Mouse (Mus musculus) neutrophil, adult 5-6 weeks (primary cell): ENCODE measurements around the gene Fam155a. TPM values are rescaled to one million over a fixed set of nuclear protein-coding genes. Genes with fewer than 3 reads are reported as not detected.
"Not testable (repeated sequence)": the region's sequence is repeated elsewhere in the genome, so short reads cannot be mapped to it uniquely, and the experiment has no call there.

Experiments
- ATAC-seq: fragments of 151-379, 151-347 bp; 2 replicates; pipeline ENCODE4 v1.8.0; 2017; ENCODE audit warnings: mild to moderate bottlenecking, moderate TSS enrichment; ENCODE audit not compliant: insufficient number of reproducible peaks, poor library complexity, low FRiP score, severe bottlenecking; ENCODE audit errors: extremely low read depth
- total RNA-seq: library from RNA; stranded (forward); fragments of 200-1000 nt; gene quantifications from 2 replicates; pipeline ENCODE4 v1.2.3, GENCODE M21; 2017

Gene Fam155a
- not detected in 2 replicates for total RNA-seq

DNA sequence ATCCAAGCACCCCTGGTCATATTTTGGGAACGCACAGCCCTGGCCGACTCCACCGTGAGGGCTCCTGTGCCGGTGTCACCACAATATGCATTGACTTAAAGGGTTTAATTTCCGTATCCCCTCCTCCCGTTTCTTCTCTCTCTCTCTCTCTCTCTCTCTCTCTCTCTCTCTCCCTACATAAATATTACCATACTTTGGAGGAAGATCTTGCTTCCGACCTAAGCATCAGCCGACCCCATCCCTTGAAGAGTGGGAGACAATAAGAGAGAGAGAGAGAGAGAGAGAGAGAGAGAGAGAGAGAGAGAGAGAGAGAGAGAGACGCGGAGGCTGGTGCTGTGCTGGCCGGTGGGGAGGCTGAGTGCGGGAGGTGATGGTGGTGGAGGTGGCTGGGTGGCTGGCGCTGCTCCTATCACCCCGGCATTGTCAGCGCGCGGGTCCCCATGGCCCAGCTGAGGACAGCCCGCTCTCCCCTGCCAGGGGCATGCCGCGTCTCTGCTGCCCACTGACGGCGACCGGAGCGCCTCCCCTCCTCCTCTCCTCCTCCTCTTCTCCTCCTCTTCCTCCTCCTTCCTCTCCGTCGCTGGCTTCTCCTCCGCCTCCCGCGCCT is at the start of gene Fam155a:
TSS of gene Fam155a (minus strand) at position 163 of the 607 bp plus-strand sequence.
- no peak for ATAC-seq

- no peak for ATAC-seq
Measured at GRCm38 (mm10) chr8:9813273-9813946, 42.4 kb upstream of the Fam155a start.

- no peak for ATAC-seq
Measured at GRCm38 (mm10) chr8:9810955-9811530, 40.1 kb upstream of the Fam155a start.

DNA sequence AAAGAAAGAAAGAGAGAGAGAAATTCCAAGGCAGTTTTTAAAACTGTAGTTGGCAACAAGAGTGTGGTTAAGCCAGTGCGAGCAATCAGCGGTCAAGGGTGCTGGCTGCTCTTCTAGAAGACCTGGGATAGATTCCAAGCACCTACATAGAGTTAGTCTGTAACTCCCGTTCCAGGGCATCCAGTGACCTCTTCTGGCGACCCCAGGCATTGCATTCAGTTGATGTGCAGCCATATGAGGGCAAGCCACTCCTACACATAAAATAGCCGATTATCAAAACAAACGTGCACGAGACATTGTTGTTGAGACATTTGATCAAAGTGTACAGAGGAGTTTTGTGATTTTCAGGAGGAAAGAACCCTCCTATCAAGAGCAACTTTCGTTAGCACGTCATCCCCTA is 37.6 kb upstream of the Fam155a start:
- ATAC-seq, result no peak

DNA sequence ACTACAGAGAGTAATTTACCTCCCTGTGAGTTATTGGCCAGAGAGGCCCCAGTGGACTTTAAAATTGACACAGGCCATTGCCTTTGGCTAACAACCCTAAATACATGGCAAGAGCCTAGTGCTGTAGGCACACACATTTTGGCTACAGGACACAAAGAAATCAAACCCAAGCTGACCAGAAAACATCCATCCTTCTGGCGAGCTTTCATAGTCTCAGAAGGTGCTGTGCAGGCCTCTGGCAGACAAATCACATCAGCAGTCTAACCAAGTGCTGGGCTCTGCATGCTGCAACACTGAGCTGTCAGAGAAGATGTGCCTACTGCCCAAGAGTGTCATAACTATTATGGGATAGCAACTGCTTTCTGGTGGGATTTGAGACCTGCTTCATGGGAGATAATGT is 34.7 kb upstream of the Fam155a start:
- no peak for ATAC-seq

DNA sequence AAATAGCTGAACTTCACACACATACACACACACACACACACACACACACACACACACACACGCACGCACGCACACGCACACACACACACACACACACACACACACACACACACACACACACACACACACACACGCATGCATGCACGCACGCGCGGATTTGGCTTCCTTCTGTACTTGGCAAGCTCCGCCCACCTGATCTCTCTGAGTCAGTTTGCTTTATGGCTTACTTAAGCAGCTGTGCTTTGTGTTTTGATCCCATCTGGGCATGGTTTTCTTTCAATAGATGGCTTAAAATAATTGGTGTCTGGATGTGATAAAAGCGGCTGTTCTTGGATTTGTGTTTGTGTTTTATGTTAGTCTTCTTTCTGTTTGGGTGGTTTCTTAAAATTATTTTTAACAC is 29.4 kb upstream of the Fam155a start:
- not testable (repeated sequence) for ATAC-seq

DNA sequence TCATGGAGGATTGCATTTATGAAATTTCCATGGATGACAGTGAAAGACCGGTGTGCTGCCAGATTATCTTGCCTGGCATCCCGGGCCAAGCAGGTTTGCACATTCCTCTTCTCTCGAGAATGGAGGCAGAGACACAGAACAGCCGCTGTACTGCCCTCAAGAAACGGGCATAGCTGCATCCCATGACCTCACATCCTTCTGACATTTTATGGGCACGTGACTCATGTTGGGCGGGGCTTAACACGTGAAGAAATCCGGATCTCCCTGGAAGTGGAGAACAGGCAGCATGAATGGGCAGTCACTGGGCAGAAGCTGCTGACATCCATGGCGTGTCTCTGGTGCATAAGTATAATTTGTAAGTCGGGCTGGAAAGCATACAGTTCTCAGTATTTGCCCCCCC is 29.0 kb upstream of the Fam155a start:
- ATAC-seq, result no peak

- no peak for ATAC-seq
Measured at GRCm38 (mm10) chr8:9797514-9797913, 26.6 kb upstream of the Fam155a start.

GRCm38 (mm10) chr8:9795724-9796123 is 24.8 kb upstream of the Fam155a start:
- no peak for ATAC-seq

- ATAC-seq, result no peak
Measured at GRCm38 (mm10) chr8:9793351-9793750, 22.4 kb upstream of the Fam155a start.

DNA sequence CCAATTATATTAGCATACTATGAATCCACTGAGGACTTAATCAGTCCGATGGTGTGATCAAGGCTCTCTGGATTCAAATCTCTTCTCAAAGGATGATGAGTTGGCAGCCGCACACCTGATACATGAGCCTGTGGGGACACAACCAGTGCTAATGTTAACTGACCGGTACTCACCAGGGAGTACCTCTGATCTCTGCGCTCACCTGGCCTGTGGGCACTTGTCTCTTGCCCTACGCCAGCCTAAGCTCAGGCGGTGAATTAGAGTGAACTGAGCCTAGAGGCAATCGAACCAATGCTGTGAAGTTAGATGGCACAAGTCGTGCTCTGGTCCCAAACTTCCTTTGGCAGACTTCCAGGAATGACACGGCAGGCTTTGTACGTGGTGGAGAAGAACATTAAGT is 9.4 kb upstream of the Fam155a start:
- ATAC-seq, result no peak

DNA sequence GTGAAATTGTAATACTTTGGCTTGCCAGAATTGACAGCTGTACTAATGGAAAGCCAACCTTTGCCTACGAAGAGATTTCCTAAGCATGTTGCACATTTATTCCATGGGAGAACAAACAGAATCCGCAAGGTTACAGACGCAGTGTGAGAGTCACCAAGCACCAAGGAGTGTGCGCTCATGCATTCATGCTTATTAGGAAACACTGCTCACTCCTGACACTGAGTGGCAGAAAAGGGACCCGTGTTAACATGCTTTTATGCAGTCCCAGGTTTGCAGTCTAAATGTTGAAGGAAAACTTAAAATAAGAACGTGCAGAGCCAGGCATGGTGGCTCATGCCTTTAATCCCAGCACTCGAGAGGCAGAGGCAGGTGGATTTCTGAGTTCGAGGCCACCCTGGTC is 7.2 kb upstream of the Fam155a start:
- ATAC-seq, result no peak

DNA sequence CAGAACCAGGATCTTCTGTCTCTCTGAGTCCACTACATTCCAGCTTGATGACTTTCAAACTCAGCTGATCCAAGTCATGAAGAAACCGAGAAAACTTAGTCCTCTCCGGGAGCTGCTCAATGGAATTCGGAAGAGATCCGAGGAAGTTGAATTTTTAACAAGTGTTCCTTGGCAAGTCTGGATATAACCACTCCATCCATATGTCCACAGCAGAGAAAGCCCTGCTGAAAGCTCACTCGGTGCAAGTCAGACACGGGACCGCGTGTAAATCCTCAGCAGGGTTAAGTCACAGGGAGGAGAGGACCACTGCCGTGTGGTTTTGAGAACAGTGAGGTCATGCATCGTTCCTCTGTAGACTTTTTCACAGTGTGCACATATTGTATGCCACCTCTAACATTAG is 5.9 kb upstream of the Fam155a start:
- ATAC-seq, result no peak

DNA sequence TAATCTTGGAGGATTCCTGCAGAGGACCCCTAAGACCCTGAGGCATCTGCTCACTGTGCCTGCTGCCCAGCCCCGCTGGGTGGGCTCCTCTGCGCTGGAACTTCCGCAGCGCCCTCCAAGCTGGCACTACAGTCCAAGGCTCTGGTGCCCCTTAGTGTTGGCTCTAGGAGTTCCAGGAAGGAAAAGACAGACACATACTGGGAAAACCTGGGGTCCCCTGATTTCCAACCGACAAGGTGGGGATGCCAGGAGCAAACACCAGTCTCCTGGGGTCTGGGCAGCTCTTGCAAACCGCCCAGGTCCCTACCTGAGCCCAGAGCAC is 1.5 kb upstream of the Fam155a start:
- no peak for ATAC-seq

DNA sequence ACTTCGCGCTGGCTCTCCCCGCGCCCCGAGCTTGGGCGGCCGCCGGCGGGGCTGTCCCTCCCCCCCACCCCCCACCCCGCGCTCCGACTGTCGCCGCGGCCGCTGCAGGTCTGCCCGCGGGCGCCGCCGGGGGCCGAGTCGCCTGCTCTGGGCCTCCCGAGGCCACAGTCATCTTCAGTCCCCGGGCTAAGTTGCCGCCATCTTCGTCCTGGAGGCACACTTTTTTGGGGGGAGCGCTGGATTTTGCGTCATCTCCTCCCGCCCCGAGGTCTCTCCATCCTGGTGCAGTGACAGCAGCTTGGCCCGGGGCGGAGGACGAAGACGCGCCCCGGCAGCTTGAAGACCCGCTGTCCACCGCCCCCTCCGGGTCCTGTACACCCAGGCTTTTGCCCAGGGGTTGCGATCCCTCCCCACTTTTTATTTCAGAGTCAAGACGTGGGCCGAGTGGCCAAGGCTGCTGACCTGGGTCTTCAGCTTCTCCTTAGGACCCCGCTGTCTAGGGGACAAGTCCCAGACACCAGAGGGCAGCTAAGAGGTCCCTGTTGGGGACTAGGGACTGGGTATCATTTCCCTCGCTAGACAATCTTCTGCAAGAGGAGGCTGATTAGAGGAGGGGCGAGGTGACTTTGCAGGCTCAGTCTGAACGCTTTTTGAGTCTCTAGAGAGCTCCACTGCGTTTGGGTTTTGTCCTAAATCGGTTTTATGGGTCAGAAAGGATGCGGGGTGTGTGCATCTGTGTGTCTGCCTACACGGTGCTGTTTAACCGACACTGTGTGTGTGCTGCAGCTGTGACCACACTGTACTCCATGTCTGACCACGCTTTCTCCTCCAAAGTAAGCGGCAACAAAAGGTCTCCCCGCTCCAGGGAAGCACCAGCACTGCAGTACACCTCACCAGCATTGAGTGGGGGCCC is 901 bp upstream of the Fam155a start:
- ATAC-seq, result no peak

- ATAC-seq, result no peak
Measured at GRCm38 (mm10) chr8:9770261-9770998, 531 bp downstream of the Fam155a start.

DNA sequence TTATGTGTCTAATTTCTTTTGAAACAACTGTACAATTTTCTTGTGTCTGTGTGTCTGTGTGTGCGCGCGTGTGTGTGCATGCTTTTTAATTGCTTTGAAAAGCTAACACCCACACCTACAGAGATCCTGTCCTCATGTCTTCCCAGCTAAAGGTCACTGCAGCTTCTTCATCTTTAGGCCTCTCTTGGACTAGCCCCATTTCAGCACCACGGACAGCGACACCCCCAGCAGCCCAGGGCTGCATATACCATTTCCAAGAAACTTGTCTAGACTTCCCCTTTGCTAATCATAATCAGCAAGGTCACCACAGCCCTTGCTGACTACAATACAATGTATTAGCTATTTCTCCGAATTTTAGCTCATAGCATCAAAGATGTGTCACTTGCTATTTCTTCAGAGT is 1.9 kb downstream of the Fam155a start:
- ATAC-seq, result no peak

- no peak for ATAC-seq
Measured at GRCm38 (mm10) chr8:9735169-9735568, 35.8 kb downstream of the Fam155a start.

DNA sequence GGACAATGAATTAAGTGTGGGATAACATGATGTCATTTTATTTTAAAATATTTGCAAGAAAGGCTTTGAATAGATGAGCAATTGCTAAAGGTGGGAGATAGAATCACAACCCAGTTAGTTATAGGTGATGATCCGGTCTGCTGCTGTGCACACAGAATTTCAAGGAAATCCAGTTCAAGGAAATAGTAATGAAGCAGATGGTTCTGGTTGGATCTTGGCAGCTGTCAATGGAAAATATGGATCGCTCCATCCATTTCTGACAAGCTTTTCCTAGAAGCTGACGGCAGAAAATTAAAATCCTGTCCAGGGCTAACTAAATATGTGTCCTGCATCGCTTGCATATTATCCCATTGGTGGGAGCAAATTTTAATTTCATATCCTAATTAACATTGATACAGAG is 61.2 kb downstream of the Fam155a start:
- no peak for ATAC-seq
